In genomic region chr8:125898899-125899298, GRCm38 (mm10) we compare ENCODE assay signal across 8 mouse cellular contexts. TPM values are rescaled to one million over a fixed set of nuclear protein-coding genes. Genes with fewer than 3 reads are reported as not detected.
DNase-seq lines count a peak whose midpoint lies in the region; ATAC-seq and TF ChIP-seq lines count a peak whose summit lies in the region.

No protein-coding gene starts in this region.

- DNase-seq in heart, postnatal 14 days: peak; percentile 40 to 55
- DNase-seq in heart, adult 9 months (ENCODE audit: low spot score in 2 of 2): no peak
- peak; percentile 64 for DNase-seq in ES-CJ7 (ENCODE audit: low read depth, low spot score)
- DNase-seq in cerebellum, adult 9-10 months: peak; percentile 78
- peak; percentile 50 to 71 for DNase-seq in left cerebral cortex, postnatal 10 days (ENCODE audit: extremely low spot score in 1 of 2, low spot score in 2 of 2)
- peak; percentile 89 for DNase-seq in midbrain, postnatal 0 days (ENCODE audit: low spot score)
- DNase-seq in yolk sac, embryonic 10.5 days (ENCODE audit: low spot score): peak; percentile 35

- H3K36me3 ChIP-seq in midbrain, postnatal 0 days (ENCODE audit: insufficient read depth, low read length): no peaks in the 10 kb centered on the region

- peak overlapping the region; percentile 80 for H3K27ac ChIP-seq in midbrain, postnatal 0 days (ENCODE audit: low read depth, low read length)

- peak; percentile 82 for TF ChIP-seq CTCF in midbrain, postnatal 0 days (IDR thresholded peaks at IDR 0.05)

- H3K9ac ChIP-seq in midbrain, postnatal 0 days (replicated peaks; ENCODE audit: low read length, poor library complexity, severe bottlenecking): no peak overlapping the region

- H3K4me2 ChIP-seq in midbrain, postnatal 0 days (ENCODE audit: low read depth, low read length, poor library complexity, severe bottlenecking): peak overlapping the region; percentile 57

- H3K4me1 ChIP-seq in midbrain, postnatal 0 days (ENCODE audit: insufficient read depth, low read length): peaks cover 4% of the 10 kb centered on the region; the same call in 1 of the 2 replicates

- 0 out of 2 replicates have a peak, but pooled peaks have one; percentile 6 for ATAC-seq in frontal cortex, adult (ENCODE audit: low TSS enrichment)
- ATAC-seq in midbrain, postnatal 0 days (ENCODE audit: low FRiP score): no peak

- intact Hi-C loops in heart, postnatal 14 days (cut with DNase I): no loop called here
- intact Hi-C loops in left cerebral cortex, postnatal 10 days (cut with DNase I): no loop called here

- WGBS in midbrain, postnatal 0 days: 0% methylated on average over 6 of the region's 6 CpGs

- H3K9me3 ChIP-seq in midbrain, postnatal 0 days (ENCODE audit: low read length): no peaks in the 10 kb centered on the region

- H3K4me3 ChIP-seq in midbrain, postnatal 0 days (ENCODE audit: low read depth, low read length): peak overlapping the region; percentile 52

- no peaks in the 10 kb centered on the region for H3K27me3 ChIP-seq in midbrain, postnatal 0 days (ENCODE audit: insufficient read depth, low read length)

RNA-seq across cellular contexts. Expression of gene Pcnx2, which starts 0.8 kb away (rescaled TPM):
- under 1 TPM; 0.61 to 0.88 TPM for total RNA-seq in heart, postnatal 14 days (2021)
- total RNA-seq in left cerebral cortex, postnatal 10 days (2021): 10 to 100 TPM; 48.6 to 55.8 TPM
- total RNA-seq in midbrain, postnatal 0 days (2014; rRNA removed): 15.7 and 16.4 TPM in 2 replicates
- 2.6 and 3.2 TPM in 2 replicates for polyA plus RNA-seq in midbrain, postnatal 0 days (2015; fragmentation: Nextera tagmentation; extraction: Ambion mirVana)

RNA-seq across cellular contexts. Expression of gene Map3k21, which starts 11.4 kb away (rescaled TPM):
- under 1 TPM; 0.24 to 0.36 TPM for total RNA-seq in heart, postnatal 14 days (2021)
- 1 to 10 TPM; 2.8 TPM for total RNA-seq in left cerebral cortex, postnatal 10 days (2021)
- total RNA-seq in midbrain, postnatal 0 days (2014; rRNA removed): 2.8 and 3.5 TPM in 2 replicates
- polyA plus RNA-seq in midbrain, postnatal 0 days (2015; fragmentation: Nextera tagmentation; extraction: Ambion mirVana): 0.85 and 0.98 TPM in 2 replicates

Comparison
In these comparisons a context has a peak if more than half of its experiments do, and no peak if none do; other contexts are left out.
1. DNase-seq: peak in heart, postnatal 14 days (2 of 2), ES-CJ7 (single experiment), cerebellum, adult 9-10 months (single experiment), left cerebral cortex, postnatal 10 days (2 of 2), midbrain, postnatal 0 days (single experiment) and yolk sac, embryonic 10.5 days (single experiment); none in heart, adult 9 months (0 of 2).